Mouse (Mus musculus): ENCODE measurements around the gene Gm19345.

Gm19345 gene

DNA sequence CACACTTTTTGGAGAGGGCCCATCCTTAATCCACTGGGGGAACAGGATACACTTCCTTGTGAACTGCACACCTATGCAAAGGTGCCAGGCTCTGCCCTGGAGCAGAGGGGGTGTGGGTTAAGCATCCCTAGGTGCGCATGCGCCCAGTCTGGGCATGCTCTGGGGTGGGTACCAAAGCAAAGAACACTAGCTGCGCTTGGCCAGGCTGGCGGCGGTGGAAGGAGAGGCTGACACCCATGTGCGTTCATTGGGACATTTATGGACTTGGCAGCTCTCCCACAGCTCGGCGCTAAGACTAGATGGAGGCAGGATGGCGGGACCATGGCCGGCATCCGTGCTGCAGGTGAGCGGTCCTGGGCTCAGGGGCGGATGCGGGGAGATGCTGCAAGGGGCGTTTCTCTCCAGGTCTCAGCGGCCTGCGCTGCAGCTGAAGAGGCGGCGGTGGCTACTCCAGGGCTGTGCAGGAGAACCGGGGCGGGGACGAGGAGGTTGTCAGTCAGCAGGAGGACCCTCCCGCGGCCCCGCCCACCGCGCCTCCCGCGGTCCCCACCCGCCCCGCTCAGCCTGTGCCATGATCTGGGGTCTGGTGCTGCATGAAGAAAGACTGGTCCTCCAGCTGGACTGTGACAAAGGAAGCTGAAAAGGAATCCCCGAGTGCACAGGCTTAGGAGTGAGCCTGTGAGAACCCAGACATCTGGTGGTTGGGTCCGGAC, at the start of gene Gm19345:
Gm19345 (plus strand) TSS at position 146 of the 713 bp plus-strand sequence.
- DNase-seq: no peak

DNA sequence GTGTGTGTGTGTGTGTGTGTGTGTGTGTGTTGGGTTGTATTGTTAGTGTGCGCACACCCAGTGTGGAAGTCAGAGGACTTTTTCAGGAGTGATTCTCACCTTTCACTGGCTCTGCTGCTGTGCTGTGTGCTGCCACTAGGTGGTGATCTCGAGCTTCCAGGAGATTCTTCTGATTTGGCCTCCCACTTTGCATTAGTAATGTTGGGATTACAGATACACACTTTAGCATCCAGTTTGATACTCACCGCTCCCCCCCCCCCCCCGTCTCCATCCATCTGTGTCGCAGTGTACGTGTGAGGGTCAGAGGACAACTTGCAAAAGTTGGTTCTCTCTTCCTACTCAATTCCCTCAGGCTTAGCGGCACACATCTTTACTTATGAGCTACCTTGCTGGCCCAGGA, 48.8 kb upstream of the Gm19345 start:
- peak in 1 of 2 experiments; percentile 51 for DNase-seq

DNA sequence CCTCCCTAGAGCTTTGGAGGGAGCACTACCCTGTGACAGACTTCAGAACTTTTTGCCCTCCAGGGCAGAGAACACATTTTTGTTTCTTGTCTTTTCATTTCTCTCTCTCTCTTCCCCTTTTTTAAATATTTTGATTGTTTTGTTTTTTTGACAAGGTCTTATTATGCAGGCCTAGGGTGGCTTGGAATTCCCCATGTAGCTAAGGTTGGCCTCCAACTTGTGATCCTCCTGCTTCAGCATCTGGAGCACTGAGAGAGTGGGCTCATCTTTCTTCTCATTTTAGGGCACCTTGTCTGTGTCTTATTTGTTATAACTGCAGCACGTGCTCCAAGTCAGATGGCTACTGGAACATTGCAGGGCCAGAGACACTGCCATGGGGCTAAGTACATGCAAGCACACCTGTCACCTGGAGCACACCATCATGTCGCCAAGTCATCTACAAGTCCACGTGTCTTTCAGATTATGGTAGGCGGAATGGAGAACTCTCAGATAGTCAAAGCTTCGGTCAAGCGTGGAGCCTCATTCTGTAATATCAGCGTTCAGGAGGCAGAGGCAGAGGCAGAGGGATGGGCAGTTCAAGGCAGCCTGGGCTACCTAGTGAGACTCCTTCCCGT, 45.3 kb upstream of the Gm19345 start:
- DNase-seq: no peak

DNA sequence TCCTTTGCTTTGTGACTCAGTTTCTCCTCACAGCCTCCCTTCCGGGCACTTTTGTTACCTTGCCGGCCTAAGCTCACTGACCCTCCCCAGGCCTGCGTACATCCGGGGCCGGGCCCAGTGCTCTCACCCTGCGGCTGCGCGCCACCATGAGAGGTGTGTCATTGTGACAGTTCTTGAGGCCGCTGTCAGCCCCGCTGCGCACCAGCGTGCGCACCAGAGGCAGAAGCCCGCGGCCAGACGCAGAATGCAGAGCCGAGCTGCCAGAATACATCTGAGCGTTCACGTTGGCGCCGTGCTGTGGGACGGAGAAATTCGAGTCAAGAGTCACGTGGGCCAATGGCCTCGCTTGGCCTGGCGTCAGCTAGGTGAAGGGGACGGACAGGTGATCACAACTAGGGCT, 42.4 kb upstream of the Gm19345 start:
- DNase-seq: no peak

DNA sequence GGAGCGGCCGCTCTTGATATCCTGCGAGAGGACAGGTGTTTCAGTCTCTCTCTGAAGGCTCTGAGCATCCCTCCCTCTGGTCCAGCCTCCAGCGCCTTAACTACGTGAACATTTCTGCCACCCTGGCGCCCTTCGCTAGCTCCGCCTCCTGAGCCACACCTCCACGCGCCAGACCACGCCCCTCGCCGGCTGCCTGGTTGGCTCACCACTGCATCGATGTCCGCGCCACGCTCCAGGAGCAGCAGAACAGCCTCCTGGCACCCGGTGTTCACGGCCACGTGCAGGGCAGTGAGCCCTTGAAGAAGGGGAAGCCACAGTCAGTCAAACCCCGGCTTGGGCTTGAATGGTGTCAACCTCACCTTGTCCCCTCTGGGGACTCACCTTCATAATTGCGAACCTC, 40.7 kb upstream of the Gm19345 start:
- DNase-seq: no peak

DNA sequence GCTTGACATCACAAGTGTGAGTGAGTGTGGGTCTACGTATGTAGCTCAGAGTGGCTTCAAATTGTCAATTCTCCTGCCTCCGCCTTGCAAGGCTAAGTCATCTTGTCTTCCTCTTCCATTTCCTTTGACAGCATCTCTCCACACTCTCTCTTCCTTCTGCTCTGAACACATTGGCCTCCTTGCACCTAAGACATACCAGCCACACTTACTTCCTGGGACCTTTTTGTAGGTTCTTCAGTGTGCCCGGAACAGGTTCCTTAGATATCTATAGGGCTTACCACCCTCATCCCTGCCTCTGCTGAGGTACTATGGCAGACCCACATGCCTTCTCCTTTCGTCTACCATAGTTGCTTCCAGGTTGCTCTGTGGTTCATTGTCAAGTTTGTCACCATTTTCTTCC, 38.6 kb upstream of the Gm19345 start:
- no peak for DNase-seq

DNA sequence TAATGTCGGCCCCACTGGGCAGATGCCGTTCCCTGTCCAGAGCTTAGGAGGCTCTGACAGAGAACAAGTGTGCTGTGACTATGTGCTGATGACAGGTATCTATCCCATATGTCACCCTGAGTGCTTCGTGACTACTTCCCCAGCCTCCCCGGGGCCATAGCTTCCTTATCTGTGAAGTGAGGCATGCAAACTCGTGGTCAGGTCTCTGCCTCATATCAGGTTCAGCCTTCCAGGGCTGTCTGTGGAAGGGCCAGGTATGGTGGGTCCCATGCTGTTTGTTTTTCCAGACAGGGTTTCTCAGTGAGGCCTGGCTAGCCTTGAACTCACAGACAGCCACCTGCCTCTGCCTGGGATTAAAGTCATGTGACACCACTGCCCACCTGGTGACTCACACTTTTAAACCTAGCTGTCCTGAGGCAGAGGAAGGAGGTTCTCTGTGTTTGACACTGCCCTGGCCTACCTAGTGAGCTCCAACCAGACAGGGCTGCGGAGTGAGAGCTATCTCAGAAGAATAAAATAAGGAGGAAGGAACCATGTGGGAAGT, 38.2 kb upstream of the Gm19345 start:
- no peak for DNase-seq

DNA sequence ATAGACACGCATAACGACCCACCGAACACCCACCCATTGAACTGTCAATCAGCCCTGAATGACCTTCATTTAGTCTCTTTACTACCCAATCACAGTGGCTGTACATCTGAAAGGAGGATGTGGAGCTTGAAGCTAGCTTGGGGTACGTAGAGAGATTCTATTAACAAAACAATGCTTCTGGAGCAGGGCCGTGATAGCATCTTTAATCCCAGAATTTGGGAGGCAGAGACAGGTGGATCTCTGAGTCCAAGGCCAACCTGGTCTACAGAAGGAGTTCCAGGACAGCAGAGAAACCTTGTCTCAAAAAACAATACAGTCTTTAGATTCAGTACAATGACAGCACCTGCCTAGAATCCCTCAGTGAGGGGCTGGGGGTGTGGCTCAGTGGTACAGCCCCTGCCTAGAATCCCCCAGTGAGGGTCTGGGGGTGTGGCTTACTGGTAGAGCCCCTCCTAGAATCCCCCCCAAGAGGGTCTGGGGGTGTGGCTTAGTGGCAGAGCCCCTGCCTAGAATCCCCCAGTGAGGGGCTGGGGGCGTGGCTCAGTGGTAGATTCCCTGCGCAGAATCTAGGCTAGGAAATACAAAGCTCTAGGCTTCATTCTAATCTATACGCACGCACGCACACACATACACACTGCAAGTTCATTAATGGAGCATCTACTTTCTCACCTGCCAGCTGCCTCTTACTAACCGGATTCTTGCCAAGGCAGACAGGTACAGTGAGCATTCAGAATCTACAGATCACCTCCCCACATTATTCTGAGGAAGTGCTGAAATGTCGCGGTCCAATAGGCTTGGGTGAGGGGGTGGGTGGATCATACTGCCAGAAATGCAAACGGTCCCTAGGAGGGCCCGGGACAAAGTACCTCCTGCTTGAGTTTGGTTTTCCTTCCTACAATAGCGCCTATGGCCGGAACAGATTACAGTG, 36.2 kb upstream of the Gm19345 start:
- no peak for DNase-seq

DNA sequence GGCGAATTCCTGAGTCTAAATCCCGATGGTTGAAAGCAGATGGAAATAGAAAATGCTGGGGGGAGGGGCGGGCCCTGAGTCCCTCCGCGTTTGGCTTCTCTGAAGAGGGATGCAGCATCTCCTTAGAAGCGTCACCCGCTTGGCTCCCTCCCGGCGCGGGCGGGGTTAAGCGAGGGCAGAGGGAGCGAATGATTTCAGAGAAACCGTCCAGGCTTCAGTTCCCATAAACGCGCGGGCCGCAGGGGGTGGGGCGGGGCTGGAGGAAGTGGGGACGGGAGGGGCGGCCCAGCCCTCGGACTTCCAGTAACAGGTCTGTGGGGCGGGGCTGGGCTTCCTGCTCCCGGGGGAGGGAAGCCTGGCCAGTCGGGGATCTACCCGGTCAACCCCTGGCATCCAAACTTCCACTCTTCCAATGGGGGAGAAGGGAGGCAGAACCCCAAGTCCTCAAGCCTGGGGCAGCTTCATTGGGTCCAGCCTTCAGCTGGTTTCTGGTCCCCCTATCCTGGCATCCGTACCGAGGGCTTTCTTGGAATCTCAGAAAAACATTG, 35.5 kb upstream of the Gm19345 start:
- peak; percentile 61 to 68 for DNase-seq

DNA sequence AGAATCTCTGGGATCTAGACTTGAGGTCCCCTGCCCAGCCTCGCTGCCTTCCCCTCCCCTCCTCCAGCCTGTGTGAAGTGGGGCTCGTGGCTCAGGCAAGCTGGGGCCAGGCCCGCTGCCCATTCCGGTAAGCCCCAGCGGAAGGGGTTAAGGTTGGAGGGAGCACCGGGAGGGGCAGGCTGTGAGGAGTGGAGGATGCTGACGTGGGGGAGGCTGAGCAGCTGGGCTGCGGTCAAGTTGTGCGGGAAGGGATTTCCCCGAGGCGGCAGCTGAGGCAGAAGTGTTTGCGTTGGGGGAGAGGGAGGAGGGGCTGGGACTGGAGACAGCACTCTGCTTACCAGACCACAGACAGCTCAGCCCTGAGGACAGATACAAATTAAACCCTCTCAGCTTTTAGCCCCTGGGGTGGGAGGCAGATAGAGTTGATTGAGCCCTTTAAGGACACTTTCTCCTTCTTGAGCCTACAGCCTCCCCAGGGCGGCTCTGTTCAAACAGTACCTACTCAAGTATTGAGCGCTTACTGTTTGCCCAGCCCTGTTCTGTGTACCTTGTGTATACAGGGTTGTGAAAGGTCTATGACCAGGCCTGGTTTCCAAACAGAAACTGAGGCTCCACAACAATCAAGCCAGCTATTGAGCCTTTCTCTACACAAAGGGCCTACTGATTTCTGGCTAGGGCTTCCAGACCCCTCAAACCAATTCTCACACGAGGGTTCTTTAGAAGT, 34.3 kb upstream of the Gm19345 start:
- peak; percentile 78 to 87 for DNase-seq

DNA sequence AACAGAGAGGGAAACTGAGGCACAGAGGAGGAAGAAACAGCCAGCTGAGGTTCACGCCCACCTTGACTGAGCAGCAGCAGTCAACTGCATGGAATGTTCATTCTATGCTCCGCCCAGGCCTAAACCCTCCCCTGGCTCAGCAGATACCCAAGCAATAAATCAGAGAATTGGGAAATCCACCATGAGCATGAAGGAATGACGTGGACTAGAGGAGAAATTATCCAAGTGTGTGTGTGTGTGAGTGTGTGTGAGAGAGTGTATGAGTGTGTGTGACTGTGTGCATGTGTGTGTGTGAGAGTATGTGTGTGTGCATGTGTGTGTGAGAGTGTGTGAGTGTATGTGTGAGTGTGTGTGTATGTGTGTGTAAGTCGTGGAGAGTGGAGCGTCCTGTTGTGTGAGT, 33.4 kb upstream of the Gm19345 start:
- DNase-seq: no peak

DNA sequence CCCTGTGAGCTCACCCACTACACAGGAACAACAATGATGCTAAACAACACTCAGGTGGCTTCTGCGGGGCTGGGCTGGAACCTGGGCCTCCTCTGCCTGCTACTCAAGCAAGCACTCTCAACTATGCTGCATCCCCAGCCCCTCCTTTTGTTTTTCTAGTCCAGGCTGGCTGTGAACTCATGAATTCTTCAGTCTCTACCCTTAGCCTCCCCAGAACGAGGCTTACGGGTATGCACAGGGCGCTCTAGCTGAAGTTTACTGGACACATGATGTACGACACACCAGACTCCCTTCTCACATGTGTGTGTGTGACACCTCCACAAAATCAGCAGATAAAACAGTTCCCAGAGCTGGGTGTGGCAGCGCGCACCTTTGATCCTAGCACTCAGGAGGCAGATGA, 32.9 kb upstream of the Gm19345 start:
- no peak for DNase-seq

DNA sequence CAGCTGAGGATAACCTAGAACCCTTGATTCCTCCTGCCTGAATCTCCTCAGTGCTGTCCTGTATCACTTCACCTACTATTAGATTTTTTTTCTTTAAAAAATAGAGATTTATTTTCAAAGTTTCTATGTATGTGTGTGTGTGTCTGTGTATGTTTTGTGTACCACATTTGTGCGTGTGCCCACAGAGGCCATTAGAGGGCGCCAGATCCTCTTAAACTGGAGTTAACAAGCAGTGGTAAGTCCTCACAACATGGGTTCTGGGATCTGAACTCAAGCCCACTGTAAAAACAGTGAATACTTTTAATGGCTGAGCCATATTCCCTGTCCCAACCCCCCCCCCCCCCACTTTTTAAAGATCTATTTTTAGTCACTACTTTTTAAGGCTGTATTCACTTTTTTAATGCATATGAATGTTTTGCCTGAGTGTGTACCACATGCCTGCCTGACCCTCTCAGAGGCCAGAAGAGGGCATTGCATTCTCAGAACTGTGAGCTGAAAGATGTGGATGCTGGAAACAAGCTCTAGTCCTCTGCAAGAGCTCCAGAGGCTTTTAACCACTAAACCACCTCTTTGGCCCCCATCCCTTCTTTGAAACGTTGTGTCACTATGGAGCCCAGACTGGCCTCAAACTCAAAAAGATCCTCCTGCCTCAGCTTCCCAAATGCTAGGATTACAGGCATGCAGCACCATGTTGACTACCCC, 31.3 kb upstream of the Gm19345 start:
- no peak for DNase-seq

DNA sequence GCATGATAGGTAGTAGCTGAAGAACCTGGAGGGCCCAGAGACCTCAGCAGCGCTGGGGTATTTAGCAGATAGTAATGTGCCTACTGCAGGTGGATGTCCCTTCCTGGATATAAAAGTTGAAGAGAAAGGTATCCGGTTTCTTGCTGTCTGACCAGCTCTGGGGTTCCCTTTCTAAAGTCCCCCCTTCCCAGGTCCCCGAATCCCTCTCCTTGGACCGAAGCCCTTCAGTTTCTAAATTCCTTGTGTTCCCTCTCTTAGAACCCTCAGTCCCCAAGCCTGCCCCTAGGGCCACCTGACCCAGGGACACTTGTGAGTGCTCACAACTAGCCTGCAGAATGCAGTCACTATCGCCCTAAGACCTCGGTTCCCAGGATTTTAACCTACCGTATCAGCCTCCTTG, 30.2 kb upstream of the Gm19345 start:
- no peak for DNase-seq

DNA sequence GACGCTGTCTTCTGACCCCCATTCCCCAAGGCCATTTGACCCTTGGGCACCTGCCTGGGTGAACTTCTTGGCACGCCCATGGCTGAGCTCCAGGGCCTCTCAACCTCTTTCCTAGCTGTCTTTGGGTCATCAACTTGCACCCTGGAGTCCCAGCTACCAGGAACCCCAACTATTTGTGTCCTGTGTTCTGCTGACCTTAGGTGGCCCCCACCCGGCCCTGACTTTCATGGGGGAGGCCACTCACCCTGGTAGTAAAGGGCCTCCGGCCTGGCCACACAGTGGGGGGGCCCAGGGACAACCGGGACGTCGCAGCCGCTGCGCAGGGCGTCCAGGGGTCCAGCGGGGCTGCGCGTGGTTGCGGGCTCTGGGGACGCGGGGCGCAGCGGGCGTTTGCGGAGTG, 29.6 kb upstream of the Gm19345 start:
- DNase-seq: no peak

DNA sequence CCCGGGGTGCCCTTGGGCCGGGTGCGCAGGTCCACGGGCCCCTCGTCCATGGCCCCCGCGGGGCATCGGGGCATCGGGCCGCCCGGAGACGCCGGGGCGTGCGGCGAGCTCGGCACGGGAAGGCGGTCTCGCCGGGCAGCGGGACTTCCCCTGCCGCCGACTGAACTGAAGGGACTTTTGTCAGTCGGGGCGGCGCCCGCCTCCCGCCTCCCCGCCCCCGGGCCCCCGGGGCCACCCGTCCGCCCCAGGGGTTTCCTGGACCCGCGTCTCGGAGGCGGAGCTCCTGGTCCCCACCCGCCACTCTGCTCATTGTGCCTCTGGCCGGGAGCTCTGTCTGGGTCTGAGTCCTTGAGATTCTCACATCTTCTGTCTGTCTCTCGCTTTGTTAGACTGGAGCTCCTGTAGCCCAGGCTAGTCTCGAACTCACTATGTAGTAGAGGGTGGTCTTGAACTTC, 29.2 kb upstream of the Gm19345 start, which contains the start of gene Bcl3:
Bcl3 (minus strand) TSS at position 167 of the 455 bp plus-strand sequence.
- peak in 1 of 2 experiments; percentile 47 for DNase-seq

DNA sequence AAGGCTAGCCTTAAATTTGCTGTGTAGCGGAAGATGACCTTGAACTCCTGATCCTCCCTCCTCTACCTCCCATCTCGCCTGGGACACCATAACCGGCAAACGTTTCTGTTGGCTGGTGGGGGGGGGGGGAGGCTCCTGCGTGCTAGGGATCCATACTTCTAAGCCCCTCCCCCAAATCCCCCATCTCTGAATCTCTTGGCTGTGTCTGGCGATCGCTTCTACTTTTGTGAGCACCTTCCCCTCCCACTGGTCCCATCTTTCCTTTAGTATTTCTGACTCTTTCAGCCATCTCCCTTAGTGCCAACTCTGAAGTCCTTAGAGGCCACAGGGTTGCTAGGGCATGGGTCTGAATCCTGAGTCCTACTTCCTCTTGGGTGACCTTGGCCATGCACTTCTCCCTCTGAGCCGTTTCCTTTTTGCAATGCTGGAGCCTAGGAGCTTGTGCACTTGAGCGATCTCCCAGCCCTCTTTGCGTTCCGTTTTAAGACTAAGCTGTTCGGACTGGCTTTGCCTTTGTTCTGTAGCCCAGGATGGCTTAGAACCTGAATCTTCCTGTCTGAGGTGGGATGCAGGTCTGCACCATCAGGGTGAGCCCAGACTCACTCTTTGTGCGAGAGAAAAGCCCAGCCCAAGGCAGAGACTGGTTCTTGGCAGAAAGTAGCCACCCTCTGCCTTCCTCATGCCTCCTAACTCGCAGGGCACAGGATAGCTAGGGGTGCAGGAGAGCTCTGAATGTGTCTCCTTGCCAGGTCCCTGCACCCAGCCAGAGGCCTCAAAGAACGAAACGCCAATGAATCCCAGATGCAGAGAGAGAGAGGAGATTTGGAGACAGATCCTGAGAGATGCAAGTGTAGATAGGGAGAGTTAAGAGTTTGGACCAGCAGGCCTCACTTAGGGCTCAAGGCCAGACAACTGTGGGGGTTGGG, 28.3 kb upstream of the Gm19345 start:
- no peak for DNase-seq

DNA sequence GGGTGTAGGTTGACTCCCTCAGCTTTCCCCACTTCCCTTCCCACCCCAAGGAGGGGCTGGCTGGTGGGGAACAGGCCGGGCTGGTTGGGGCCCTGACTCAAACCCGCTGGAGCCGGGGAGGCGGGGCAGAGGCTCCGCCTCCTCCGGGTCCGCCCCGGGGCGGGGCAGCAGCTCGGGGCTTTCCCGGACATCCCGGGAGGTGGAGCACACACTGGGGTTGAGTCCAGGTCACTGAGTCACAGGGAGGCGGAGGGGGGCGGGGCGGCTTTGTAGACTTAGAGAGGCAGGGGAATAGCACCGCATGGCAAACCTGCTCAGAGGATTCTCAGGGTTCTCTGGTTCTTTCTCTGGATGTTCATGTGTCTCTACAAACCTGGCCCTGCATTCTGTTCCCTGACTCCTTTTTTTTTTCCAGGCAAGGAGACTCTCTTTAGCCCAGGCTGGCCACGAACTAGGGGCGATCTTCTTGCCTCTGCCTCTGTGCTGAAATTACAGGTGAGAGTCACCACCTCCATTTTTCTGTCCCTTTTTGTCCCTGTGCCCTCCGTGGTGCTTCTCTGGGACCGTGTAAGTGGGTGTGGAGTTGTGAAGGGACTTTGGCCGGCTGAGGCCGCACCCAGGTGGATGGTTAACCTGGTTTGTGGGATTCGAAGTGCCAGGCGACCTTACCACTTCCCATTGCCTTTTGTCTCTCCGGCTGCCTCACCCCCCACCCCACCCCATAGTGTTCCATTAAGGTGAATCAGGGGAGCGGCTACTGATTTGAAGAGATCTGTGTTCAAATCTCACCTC, 27.4 kb upstream of the Gm19345 start:
- peak; percentile 63 to 65 for DNase-seq

DNA sequence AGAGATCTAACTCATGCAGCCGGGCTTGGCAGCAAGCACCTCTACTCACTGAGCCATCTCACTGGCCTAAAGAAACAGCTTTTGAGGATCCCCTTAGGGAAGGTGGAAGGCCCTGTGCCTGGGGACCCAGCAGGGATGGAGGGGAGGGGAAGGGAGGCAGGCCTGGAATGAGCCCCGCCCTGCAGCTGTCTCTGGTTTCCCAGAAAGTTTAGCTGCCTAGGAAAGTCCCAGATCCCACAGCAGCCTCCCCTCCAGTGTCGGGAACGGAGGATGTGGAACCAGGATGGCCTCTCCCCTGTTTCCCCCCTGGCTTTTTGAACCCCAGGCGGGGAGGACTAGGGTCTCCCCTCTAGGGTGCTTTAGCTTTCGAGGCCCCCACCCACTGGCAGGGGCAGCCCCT, 25.0 kb upstream of the Gm19345 start:
- no peak for DNase-seq
